Mouse (Mus musculus): ENCODE data around the gene Tfcp2. TPM values are rescaled to one million over a fixed set of nuclear protein-coding genes. Genes with fewer than 3 reads are reported as not detected.

Tfcp2 gene
- polyA plus RNA-seq, 1 experiment, result 14.2 TPM

DNA sequence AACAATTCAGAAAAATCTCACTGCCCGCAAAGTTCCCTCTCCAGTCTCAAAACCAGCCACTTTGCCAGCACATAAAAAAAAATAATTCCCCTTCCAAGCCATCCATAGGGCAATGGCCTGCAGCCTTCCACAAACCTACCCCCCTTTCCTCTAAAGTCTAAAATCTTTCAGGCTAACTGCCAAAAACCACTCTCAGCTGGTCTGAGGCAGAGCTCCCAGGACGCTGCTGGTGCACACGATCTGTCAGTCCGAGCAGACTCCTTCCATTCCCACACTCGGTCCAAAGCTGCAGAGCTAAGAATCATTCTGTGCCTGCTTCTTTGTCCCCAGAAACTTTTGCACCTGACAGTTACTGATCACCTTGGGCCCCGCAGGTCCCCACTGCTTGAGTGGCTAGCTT is 22.1 kb upstream of the Tfcp2 start:
- Histone ChIP-seq H3K36me3 (ENCODE audit: control insufficient read depth, insufficient read depth, low read length, poor library complexity, severe bottlenecking) (no peaks in the 10 kb centered on the region), H3K27me3 (ENCODE audit: control insufficient read depth, insufficient read depth, low read length, poor library complexity, severe bottlenecking) (no peaks in the 10 kb centered on the region), H3K4me3 (ENCODE audit: low read depth, low read length) (no peak overlapping the region), H3K27ac (ENCODE audit: insufficient read depth, low read length) (no peak overlapping the region), H3K9ac (ENCODE audit: low read depth, poor library complexity, severe bottlenecking) (no peak overlapping the region), H3K4me1 (ENCODE audit: control insufficient read depth, insufficient read depth, low read length) (no peaks in the 10 kb centered on the region), H3K9me3 (replicated peaks; ENCODE audit: control insufficient read depth, insufficient read depth, low read length, poor library complexity, severe bottlenecking) (no peaks in the 10 kb centered on the region)
- TF ChIP-seq EP300 (IDR thresholded peaks at IDR 0.05; ENCODE audit: insufficient read depth, low read depth, low read length) (no peak), CTCF (IDR thresholded peaks at IDR 0.05; ENCODE audit: low read depth, low read length) (no peak)

DNA sequence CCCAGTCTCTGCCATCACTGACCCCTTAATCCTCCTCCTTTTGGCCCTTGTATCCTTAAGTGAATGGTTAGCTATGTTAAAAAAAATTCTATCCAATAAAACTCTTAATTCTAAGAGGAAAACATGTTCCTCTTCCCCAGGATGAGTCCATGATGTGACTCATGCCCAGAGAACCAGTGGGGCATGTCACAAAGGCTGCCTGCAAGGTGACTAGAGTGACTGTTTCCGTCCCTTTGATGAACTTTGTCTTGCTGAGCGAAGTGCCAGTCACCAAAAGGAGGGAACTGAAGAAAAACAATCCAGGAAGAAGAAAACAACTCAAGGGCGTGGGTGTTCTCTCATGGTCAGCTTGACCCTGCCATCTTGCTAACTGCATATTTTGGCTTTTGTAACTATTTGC is 17.4 kb upstream of the Tfcp2 start:
- no peak for TF ChIP-seq POLR2A (IDR thresholded peaks at IDR 0.05; ENCODE audit: insufficient read depth, low read length)
- no peak for TF ChIP-seq CTCF (IDR thresholded peaks at IDR 0.05; ENCODE audit: low read depth, low read length)
- no peak for TF ChIP-seq EP300 (IDR thresholded peaks at IDR 0.05; ENCODE audit: insufficient read depth, low read depth, low read length)
- Histone ChIP-seq H3K36me3 (ENCODE audit: control insufficient read depth, insufficient read depth, low read length, poor library complexity, severe bottlenecking) (no peaks in the 10 kb centered on the region), H3K4me1 (ENCODE audit: control insufficient read depth, insufficient read depth, low read length) (no peaks in the 10 kb centered on the region), H3K4me3 (ENCODE audit: low read depth, low read length) (no peak overlapping the region), H3K27ac (ENCODE audit: insufficient read depth, low read length) (no peak overlapping the region), H3K27me3 (ENCODE audit: control insufficient read depth, insufficient read depth, low read length, poor library complexity, severe bottlenecking) (no peaks in the 10 kb centered on the region; the same call in 1 of the 2 replicates), H3K9me3 (replicated peaks; ENCODE audit: control insufficient read depth, insufficient read depth, low read length, poor library complexity, severe bottlenecking) (no peaks in the 10 kb centered on the region), H3K9ac (ENCODE audit: low read depth, poor library complexity, severe bottlenecking) (no peak overlapping the region)

DNA sequence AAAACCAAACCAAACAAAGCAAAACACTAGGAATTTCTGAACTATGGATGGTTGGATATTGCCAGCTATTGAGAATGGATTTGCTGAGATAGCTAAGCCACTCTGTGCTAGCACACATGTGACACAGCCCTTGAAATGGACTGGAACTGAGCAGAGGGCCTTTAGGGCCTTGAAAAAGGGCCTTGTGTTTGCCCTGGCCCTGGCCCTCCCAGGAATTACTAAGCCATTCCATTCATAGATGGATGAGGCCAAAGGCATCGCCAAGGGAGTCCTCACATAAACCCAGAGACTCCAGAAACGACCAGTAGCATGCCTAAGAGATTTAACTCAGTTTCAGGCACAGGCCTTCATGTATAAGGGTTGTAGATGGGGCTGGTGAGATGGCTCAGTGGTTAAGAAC is 14.7 kb upstream of the Tfcp2 start:
- Histone ChIP-seq H3K36me3 (ENCODE audit: control insufficient read depth, insufficient read depth, low read length, poor library complexity, severe bottlenecking) (no peaks in the 10 kb centered on the region), H3K9ac (ENCODE audit: low read depth, poor library complexity, severe bottlenecking) (no peak overlapping the region), H3K27me3 (ENCODE audit: control insufficient read depth, insufficient read depth, low read length, poor library complexity, severe bottlenecking) (no peaks in the 10 kb centered on the region; the same call in 1 of the 2 replicates), H3K9me3 (replicated peaks; ENCODE audit: control insufficient read depth, insufficient read depth, low read length, poor library complexity, severe bottlenecking) (no peaks in the 10 kb centered on the region), H3K4me3 (ENCODE audit: low read depth, low read length) (no peak overlapping the region), H3K27ac (ENCODE audit: insufficient read depth, low read length) (no peak overlapping the region), H3K4me1 (ENCODE audit: control insufficient read depth, insufficient read depth, low read length) (no peaks in the 10 kb centered on the region)
- TF ChIP-seq CTCF (IDR thresholded peaks at IDR 0.05; ENCODE audit: low read depth, low read length) (no peak), EP300 (IDR thresholded peaks at IDR 0.05; ENCODE audit: insufficient read depth, low read depth, low read length) (no peak), POLR2A (IDR thresholded peaks at IDR 0.05; ENCODE audit: insufficient read depth, low read length) (no peak)

DNA sequence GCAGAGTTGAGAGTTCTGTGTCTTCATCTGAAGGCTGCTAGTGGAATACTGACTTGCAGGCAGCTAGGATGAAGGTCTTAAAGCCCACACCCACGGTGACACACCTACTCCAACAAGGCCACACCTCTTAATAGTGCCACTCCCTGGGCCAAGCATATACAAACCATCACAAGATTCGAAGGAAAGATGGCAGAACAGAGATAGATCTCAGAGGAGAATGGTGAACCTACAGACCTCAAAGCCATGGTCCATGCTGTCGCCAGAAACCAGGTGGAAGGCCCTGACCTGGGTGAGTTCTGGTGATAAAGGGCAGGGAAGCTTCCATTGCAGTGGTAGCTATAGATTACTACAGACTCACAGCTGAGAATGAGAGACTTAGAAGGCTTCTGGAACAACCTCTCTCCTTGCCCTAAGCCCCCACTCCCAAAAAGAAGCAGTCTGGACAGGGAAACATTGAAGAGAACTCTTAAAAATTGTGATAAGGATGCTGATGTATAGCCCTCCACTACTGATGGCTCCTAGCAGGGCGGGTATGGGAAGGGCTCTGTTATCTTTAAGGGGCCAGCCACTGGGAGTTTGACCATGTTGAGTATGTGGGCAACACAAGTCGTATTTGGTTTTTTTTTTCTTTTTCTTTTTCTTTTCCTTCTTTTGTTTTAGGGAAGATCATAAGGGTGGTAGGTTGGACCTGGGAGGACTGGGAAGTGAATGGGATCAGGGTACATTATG is 6.1 kb upstream of the Tfcp2 start:
- Histone ChIP-seq H3K27me3 (ENCODE audit: control insufficient read depth, insufficient read depth, low read length, poor library complexity, severe bottlenecking) (no peaks in the 10 kb centered on the region), H3K4me3 (ENCODE audit: low read depth, low read length) (no peak overlapping the region), H3K9me3 (replicated peaks; ENCODE audit: control insufficient read depth, insufficient read depth, low read length, poor library complexity, severe bottlenecking) (no peaks in the 10 kb centered on the region), H3K9ac (ENCODE audit: low read depth, poor library complexity, severe bottlenecking) (no peak overlapping the region), H3K4me1 (ENCODE audit: control insufficient read depth, insufficient read depth, low read length) (no peaks in the 10 kb centered on the region), H3K27ac (ENCODE audit: insufficient read depth, low read length) (no peak overlapping the region), H3K36me3 (ENCODE audit: control insufficient read depth, insufficient read depth, low read length, poor library complexity, severe bottlenecking) (no peaks in the 10 kb centered on the region)
- TF ChIP-seq POLR2A (IDR thresholded peaks at IDR 0.05; ENCODE audit: insufficient read depth, low read length) (no peak), CTCF (IDR thresholded peaks at IDR 0.05; ENCODE audit: low read depth, low read length) (no peak), EP300 (IDR thresholded peaks at IDR 0.05; ENCODE audit: insufficient read depth, low read depth, low read length) (no peak)

DNA sequence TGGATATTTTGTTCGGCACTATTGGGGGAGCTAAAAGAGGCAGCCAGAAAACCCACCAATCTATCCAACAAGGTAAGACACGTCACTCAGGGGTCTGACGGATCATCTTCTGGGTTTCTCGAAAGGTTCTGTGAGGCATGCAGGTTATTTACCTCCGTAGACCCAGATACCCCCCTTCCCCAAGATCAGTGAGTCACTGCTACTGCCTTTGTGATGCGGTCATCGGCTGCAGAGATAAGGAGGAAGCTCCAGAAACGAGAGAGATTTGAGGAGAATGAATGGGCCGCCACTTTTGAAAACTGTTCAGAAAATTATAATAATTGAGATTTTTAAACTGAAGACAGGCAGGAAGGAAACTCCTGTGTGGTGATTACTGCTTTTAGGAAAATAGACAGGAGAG is 4.6 kb upstream of the Tfcp2 start:
- H3K4me3 ChIP-seq (ENCODE audit: low read depth, low read length), result no peak overlapping the region

DNA sequence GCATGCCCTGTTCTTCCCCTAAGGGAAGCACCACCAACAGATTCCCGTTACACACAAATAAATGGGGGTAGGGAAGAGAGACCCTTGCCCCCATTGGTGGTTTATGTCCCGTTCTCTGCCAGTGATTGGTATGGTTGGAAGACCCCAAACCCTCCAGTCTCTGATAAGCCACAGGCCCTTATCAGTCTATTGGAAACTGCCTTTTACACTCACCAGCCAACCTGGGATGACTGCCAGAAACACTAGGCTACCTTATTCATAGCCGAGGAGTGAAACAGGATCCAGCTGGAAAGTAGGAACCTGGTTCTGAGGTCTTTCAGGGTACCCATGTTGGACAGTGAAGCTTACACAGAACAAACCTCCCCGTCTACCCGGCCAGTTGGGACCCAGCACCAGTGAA is 4.2 kb upstream of the Tfcp2 start:
- Histone ChIP-seq H3K4me3 (ENCODE audit: low read depth, low read length) (no peak overlapping the region), H3K27me3 (ENCODE audit: control insufficient read depth, insufficient read depth, low read length, poor library complexity, severe bottlenecking) (no peaks in the 10 kb centered on the region), H3K4me1 (ENCODE audit: control insufficient read depth, insufficient read depth, low read length) (no peaks in the 10 kb centered on the region), H3K36me3 (ENCODE audit: control insufficient read depth, insufficient read depth, low read length, poor library complexity, severe bottlenecking) (no peaks in the 10 kb centered on the region), H3K9me3 (replicated peaks; ENCODE audit: control insufficient read depth, insufficient read depth, low read length, poor library complexity, severe bottlenecking) (no peaks in the 10 kb centered on the region), H3K27ac (ENCODE audit: insufficient read depth, low read length) (no peak overlapping the region), H3K9ac (ENCODE audit: low read depth, poor library complexity, severe bottlenecking) (no peak overlapping the region)
- TF ChIP-seq CTCF (IDR thresholded peaks at IDR 0.05; ENCODE audit: low read depth, low read length), result no peak
- TF ChIP-seq POLR2A (IDR thresholded peaks at IDR 0.05; ENCODE audit: insufficient read depth, low read length), result no peak
- TF ChIP-seq EP300 (IDR thresholded peaks at IDR 0.05; ENCODE audit: insufficient read depth, low read depth, low read length), result no peak

More for the DNA sequence above, 4.6 kb upstream of the Tfcp2 start:
- Histone ChIP-seq H3K9ac (ENCODE audit: low read depth, poor library complexity, severe bottlenecking) (no peak overlapping the region), H3K4me1 (ENCODE audit: control insufficient read depth, insufficient read depth, low read length) (no peaks in the 10 kb centered on the region), H3K36me3 (ENCODE audit: control insufficient read depth, insufficient read depth, low read length, poor library complexity, severe bottlenecking) (no peaks in the 10 kb centered on the region), H3K27me3 (ENCODE audit: control insufficient read depth, insufficient read depth, low read length, poor library complexity, severe bottlenecking) (no peaks in the 10 kb centered on the region), H3K9me3 (replicated peaks; ENCODE audit: control insufficient read depth, insufficient read depth, low read length, poor library complexity, severe bottlenecking) (no peaks in the 10 kb centered on the region), H3K27ac (ENCODE audit: insufficient read depth, low read length) (no peak overlapping the region)
- TF ChIP-seq POLR2A (IDR thresholded peaks at IDR 0.05; ENCODE audit: insufficient read depth, low read length) (no peak), CTCF (IDR thresholded peaks at IDR 0.05; ENCODE audit: low read depth, low read length) (no peak), EP300 (IDR thresholded peaks at IDR 0.05; ENCODE audit: insufficient read depth, low read depth, low read length) (no peak)

Measured in ES-Bruce4 (cell line).